Mouse (Mus musculus) myocyte (in vitro differentiated cells): ENCODE measurements around the gene Drc1.

Experiments
- E2F4 ChIP-seq: IDR thresholded peaks from one replicate; pipeline ENCODE4 v1.6.1; 2011; ENCODE audit warnings: mild to moderate bottlenecking, control low read depth, moderate library complexity; ENCODE audit not compliant: insufficient read depth
- POLR2A ChIP-seq: IDR thresholded peaks from one replicate; pipeline ENCODE4 v1.6.1; 2011; ENCODE audit warnings: low read depth, mild to moderate bottlenecking, control low read depth, moderate library complexity; ENCODE audit not compliant: insufficient read length
- USF1 ChIP-seq: IDR thresholded peaks from one replicate; pipeline ENCODE4 v1.6.1; 2011; ENCODE audit warnings: low read depth, mild to moderate bottlenecking, control low read depth, moderate library complexity

DNA sequence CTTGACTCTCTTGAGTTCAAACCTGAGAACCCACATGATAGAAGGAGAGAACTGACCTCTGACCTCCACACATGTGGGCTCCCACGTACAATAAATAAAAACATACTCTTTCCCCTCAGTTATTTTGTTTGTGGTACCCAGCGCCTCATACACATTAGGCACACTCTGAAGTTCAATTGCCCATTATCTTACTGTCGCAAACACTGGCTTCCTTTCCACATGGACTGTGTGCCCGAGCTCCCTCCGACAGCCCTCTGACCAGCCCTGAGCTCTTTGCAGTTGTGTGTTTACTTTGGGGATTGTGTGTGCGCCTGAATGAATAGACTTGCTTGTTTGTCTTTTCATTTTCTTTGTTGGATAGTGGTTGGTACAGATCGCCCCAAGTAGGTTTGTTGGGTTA, 75.5 kb downstream of the Drc1 start:
- TF ChIP-seq POLR2A: no peak
- no peak for TF ChIP-seq USF1
- TF ChIP-seq E2F4: no peak
